Mouse (Mus musculus) lung, postnatal 0 days (tissue): ENCODE results near the gene 4930426L09Rik. TPM values are rescaled to one million over a fixed set of nuclear protein-coding genes. Genes with fewer than 3 reads are reported as not detected.

ENCODE experiments used
- ATAC-seq: fragments of 200-750 bp; cut with Nextera tagmentation; 2 replicates; pipeline ENCODE4 v1.8.0; 2017; ENCODE audit warnings: moderate library complexity
- DNase-seq: peaks from one replicate; pipeline ENCODE4 v3.0.0-alpha.2; 2016; ENCODE audit warnings: low spot score
- H3K27ac ChIP-seq: fragments of 300-500 bp; sonication (generic); 2 replicates; pipeline ENCODE4 v1.5.1; 2014; ENCODE audit warnings: antibody characterized with exemption, mild to moderate bottlenecking, low read length, mixed read lengths
- H3K27me3 ChIP-seq: fragments of 300-500 bp; sonication (generic); replicated peaks from 2 replicates; pipeline ENCODE4 v1.6.1; 2014; ENCODE audit warnings: low read length, mixed read lengths; ENCODE audit not compliant: insufficient read depth
- H3K36me3 ChIP-seq: fragments of 300-500 bp; sonication (generic); 2 replicates; pipeline ENCODE4 v1.6.1; 2014; ENCODE audit warnings: low read length, mixed read lengths; ENCODE audit not compliant: insufficient read depth
- H3K4me1 ChIP-seq: fragments of 300-500 bp; sonication (generic); 2 replicates; pipeline ENCODE4 v1.6.1; 2014; ENCODE audit warnings: antibody characterized with exemption, low read depth, low read length, mixed read lengths; ENCODE audit not compliant: insufficient read depth
- H3K4me2 ChIP-seq: fragments of 300-500 bp; sonication (generic); replicated peaks from 2 replicates; pipeline ENCODE4 v1.6.1; 2014; ENCODE audit warnings: low read depth, mild to moderate bottlenecking, low read length, moderate library complexity, mixed read lengths
- H3K4me3 ChIP-seq: fragments of 300-500 bp; sonication (generic); 2 replicates; pipeline ENCODE4 v1.5.1; 2014; ENCODE audit warnings: low read depth, low read length
- H3K9ac ChIP-seq: fragments of 300-500 bp; sonication (generic); replicated peaks from 2 replicates; pipeline ENCODE4 v1.6.1; 2014; ENCODE audit warnings: low read depth, mild to moderate bottlenecking
- H3K9me3 ChIP-seq: fragments of 300-500 bp; sonication (generic); 2 replicates; pipeline ENCODE4 v1.6.1; 2016; ENCODE audit warnings: low read length, mixed read lengths
- CTCF ChIP-seq: IDR thresholded peaks from 2 replicates; pipeline ENCODE4 v1.5.1; 2016; ENCODE audit warnings: antibody characterized with exemption, mild to moderate bottlenecking
- EP300 ChIP-seq: IDR thresholded peaks from 2 replicates; pipeline ENCODE4 v1.6.1; 2016; ENCODE audit warnings: antibody characterized with exemption, mild to moderate bottlenecking, control low read depth
- WGBS: fragments of 180-500 bp; shearing (Covaris S2); extraction: QIAGEN DNeasy Blood & Tissue Kit; methylation state at CpG from one replicate; pipeline ENCODE4 v1.1.7; 2014; 5-methylcytosine and 5-hydroxymethylcytosine counted together
- polyA plus RNA-seq: library from polyadenylated mRNA; unstranded; fragments of >200 nt; fragmentation: Nextera tagmentation; extraction: Ambion mirVana; gene quantifications from 2 replicates; pipeline ENCODE4 v1.2.1, GENCODE M21; 2015

Gene 4930426L09Rik
- polyA plus RNA-seq, 1 experiment from 2014 or later, result 0.55 TPM

DNA sequence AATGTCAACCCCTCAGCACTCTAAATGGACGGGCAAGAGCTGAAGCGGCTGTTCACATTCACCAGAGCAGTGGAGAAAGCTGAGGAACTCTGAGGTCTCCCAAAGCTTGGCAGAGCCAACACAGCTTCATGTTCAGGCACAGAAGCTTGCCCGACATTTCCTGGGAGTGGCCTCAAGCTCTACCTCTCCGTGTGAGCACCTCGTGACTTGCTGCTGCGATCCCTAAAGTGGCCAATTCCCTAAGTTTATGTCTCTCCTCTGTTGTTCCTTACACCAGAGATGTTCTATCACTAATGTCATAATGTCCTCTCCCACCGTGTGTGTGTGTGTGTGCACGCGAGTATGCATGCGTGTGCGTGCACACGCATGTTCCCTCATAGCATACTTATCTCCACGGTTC is 42.5 kb upstream of the 4930426L09Rik start:
- H3K27ac ChIP-seq, result no peak overlapping the region
- H3K9me3 ChIP-seq, result no peaks in the 10 kb centered on the region
- no peak overlapping the region for H3K9ac ChIP-seq
- no peaks in the 10 kb centered on the region for H3K4me1 ChIP-seq
- no peaks in the 10 kb centered on the region for H3K27me3 ChIP-seq
- WGBS, result 87% methylated on average over 13 of the region's 13 CpGs
- DNase-seq (no peak), ATAC-seq (no peak)
- H3K36me3 ChIP-seq, result no peaks in the 10 kb centered on the region
- no peak overlapping the region for H3K4me2 ChIP-seq
- no peak overlapping the region for H3K4me3 ChIP-seq
- TF ChIP-seq EP300 (no peak), CTCF (no peak)

DNA sequence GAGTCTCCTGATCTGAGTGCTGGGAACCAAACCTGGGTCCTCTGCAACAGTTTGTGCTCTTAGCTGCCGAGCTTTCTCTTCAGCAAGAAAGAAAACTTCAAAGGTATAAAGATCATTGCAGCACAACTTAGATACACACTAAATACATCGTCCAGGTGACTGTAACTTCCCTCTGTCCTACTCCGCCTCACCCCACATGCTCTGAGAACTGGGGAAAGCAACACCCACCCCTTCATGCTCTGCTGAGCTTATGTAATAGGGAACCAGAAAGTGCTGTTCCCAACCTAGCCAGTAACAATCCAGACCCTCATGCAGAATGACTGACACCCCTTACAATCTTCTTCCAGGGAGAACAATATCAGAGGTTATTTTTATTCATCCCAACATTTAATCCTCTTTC is 41.7 kb upstream of the 4930426L09Rik start:
- Histone ChIP-seq H3K4me3 (no peak overlapping the region), H3K9me3 (no peaks in the 10 kb centered on the region), H3K27me3 (no peaks in the 10 kb centered on the region), H3K36me3 (no peaks in the 10 kb centered on the region), H3K27ac (no peak overlapping the region), H3K9ac (no peak overlapping the region), H3K4me2 (no peak overlapping the region), H3K4me1 (no peaks in the 10 kb centered on the region)
- TF ChIP-seq EP300, result no peak
- TF ChIP-seq CTCF, result no peak
- WGBS, result 78% methylated on average over 3 of the region's 3 CpGs
- ATAC-seq, result no peak
- no peak for DNase-seq

DNA sequence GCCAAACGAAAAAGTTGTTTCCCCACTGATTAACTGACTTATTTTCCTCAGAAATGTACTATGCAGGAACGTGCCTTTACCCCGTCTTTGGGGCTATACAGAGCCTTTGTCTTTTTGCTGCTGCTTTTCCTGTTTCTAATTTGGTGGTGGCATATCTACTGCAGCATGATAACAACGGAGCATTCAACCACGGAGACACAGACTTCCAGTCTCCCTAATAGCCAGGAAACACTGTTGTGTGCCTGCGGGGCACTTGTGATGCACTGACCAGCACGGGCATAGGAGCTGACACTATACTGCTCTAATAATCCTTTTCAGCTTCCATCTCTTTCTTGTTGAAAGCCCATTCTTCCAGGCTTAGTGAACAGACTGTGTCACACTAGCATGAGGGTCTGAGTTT is 41.2 kb upstream of the 4930426L09Rik start:
- Histone ChIP-seq H3K4me3 (no peak overlapping the region), H3K27me3 (no peaks in the 10 kb centered on the region), H3K4me2 (no peak overlapping the region), H3K9me3 (no peaks in the 10 kb centered on the region), H3K9ac (no peak overlapping the region), H3K36me3 (no peaks in the 10 kb centered on the region), H3K27ac (no peak overlapping the region), H3K4me1 (no peaks in the 10 kb centered on the region)
- TF ChIP-seq CTCF, result no peak
- TF ChIP-seq EP300, result no peak
- no peak; the same call in 1 of the 2 replicates for ATAC-seq
- no peak for DNase-seq
- WGBS, result 66% methylated on average over 7 of the region's 7 CpGs

DNA sequence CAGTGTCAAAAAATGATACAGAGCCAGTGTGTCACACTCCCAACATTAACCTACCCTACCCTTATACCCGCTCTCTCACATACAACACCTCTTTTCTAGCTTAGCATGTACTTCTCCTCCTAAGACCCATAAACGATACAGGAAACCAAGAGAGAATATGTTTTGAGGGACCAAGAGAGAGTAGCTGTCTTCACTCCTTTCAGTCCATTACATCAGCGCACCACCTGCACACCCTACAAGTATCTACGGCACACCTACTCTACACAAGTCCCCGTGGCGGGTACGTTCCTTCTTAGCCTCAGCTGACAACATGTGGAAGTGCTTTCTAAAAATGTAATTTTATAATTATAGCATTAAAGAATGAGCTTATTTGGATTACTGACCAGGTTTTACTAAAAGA is 40.7 kb upstream of the 4930426L09Rik start:
- WGBS, result 90% methylated on average over 7 of the region's 7 CpGs
- Histone ChIP-seq H3K9me3 (no peaks in the 10 kb centered on the region), H3K27me3 (no peaks in the 10 kb centered on the region), H3K4me3 (no peak overlapping the region), H3K4me2 (no peak overlapping the region), H3K27ac (no peak overlapping the region), H3K9ac (no peak overlapping the region), H3K4me1 (no peaks in the 10 kb centered on the region), H3K36me3 (no peaks in the 10 kb centered on the region)
- DNase-seq (no peak), ATAC-seq (no peak)
- TF ChIP-seq CTCF (no peak), EP300 (no peak)

DNA sequence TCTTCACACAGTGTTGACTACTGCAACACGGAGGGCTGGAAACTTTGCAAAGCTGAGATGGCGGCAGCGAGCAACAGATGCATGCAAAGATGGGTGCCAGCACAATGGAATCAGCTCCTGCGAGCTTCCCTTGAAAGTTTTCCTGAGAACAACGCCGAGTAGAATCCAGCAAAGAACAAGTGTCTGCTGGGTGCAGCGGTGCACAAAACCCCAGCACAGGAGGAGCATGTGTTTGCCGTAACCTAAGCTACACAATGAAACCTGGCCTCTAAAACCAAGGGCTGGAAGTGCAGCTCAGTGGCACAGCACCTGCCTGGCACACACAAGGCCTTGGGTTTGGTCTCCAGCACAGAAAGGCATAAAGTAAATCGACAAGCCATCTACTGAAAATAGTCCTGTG is 40.1 kb upstream of the 4930426L09Rik start:
- H3K4me3 ChIP-seq, result no peak overlapping the region
- no peaks in the 10 kb centered on the region for H3K4me1 ChIP-seq
- no peak for TF ChIP-seq EP300
- no peak for TF ChIP-seq CTCF
- H3K36me3 ChIP-seq, result no peaks in the 10 kb centered on the region
- 85% methylated on average over 9 of the region's 9 CpGs for WGBS
- DNase-seq, result no peak
- H3K27me3 ChIP-seq, result no peaks in the 10 kb centered on the region
- no peak overlapping the region for H3K9ac ChIP-seq
- H3K27ac ChIP-seq, result no peak overlapping the region
- no peak overlapping the region for H3K4me2 ChIP-seq
- ATAC-seq, result no peak
- H3K9me3 ChIP-seq, result no peaks in the 10 kb centered on the region

DNA sequence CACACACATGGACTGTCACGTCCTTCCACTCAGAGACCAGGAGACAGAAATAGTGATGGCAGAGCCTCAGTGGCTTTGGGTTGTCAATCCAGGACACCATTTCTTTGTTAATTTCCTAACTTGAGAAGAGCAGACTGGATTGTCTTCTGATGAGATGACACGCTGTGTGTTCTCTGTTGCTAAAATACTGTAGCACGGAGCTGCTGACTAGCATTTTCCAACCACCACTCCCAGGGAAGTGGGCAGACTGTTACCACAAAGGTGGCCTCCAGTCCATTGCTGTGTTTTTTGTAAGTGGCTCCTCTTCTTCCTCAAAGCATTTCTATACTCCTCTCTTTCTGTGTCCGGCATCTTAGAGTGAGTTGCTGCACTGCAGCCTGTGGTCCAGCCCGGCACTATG is 39.6 kb upstream of the 4930426L09Rik start:
- TF ChIP-seq EP300, result no peak
- no peak for TF ChIP-seq CTCF
- Histone ChIP-seq H3K4me3 (no peak overlapping the region), H3K9me3 (no peaks in the 10 kb centered on the region), H3K27ac (no peak overlapping the region), H3K27me3 (no peaks in the 10 kb centered on the region), H3K9ac (no peak overlapping the region), H3K4me2 (no peak overlapping the region), H3K36me3 (no peaks in the 10 kb centered on the region), H3K4me1 (no peaks in the 10 kb centered on the region)
- DNase-seq, result no peak
- 89% methylated on average over 5 of the region's 5 CpGs for WGBS
- no peak for ATAC-seq

DNA sequence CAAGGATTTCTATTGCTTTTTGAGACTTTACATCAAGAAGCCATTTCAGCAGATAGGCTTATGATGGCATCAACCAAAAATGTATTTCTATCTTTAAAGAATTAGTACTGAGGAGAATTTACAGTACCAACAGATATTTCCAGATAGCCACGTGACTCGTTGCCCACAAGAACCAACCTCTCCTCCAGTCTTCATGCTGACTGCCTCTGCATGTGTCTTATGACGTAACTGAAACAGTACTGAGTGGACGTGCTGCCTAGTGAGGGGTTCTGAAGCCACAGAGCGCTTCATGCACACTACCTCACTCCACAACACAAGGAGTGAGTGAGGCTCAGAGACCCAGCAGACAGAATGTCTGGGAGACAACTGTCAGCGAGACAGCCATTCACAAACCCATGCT is 39.1 kb upstream of the 4930426L09Rik start:
- DNase-seq, result no peak
- no peak overlapping the region for H3K27ac ChIP-seq
- H3K36me3 ChIP-seq, result no peaks in the 10 kb centered on the region
- no peaks in the 10 kb centered on the region for H3K27me3 ChIP-seq
- 88% methylated on average over 6 of the region's 6 CpGs for WGBS
- TF ChIP-seq CTCF, result no peak
- H3K4me2 ChIP-seq, result no peak overlapping the region
- H3K9ac ChIP-seq, result no peak overlapping the region
- H3K4me1 ChIP-seq, result no peaks in the 10 kb centered on the region
- no peak for ATAC-seq
- H3K9me3 ChIP-seq, result no peaks in the 10 kb centered on the region
- no peak overlapping the region for H3K4me3 ChIP-seq
